Mouse (Mus musculus) macrophage (primary cell): ENCODE results near the gene Scn3a. TPM values are rescaled to one million over a fixed set of nuclear protein-coding genes. Genes with fewer than 3 reads are reported as not detected.

Experiments
- polyA plus RNA-seq: library from polyadenylated mRNA; stranded (reverse); fragments of 250-400 nt; gene quantifications from 3 replicates; pipeline ENCODE4 v1.2.4, GENCODE M21; 2018; ENCODE audit warnings: inconsistent platforms

The Scn3a gene
- polyA plus RNA-seq, 1 experiment from 2014 or later, result not detected

Other genes with a start within 250 kb of the Scn3a start
- gene Slc38a11, start 203.6 kb downstream of the Scn3a start, polyA plus RNA-seq, result not detected in 3 replicates
- not detected in 3 replicates for gene Scn2a, start 53.1 kb upstream of the Scn3a start, polyA plus RNA-seq